Mouse (Mus musculus): ENCODE data around the gene Kcnc1.

DNA sequence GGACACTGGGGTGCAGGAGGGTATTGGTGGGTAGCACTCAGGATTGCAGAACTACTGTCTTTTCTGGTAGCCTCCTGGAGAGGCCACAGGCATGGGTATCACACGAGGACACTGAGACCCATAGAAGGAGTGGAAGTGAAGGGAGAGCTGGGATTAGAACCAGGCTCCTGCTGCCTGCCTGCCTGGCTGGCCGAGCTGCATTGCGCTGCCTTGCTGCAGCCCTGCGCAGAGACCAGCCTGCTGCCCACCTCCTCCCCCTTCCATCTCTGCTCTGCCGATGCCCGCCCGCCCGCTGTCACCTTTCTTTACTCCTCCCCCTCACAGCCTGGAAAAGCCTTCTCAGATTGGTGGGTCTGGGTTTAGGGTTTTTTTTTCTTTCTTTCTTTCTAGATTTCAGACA, 4.0 kb downstream of the Kcnc1 start:
- TF ChIP-seq CTCF (IDR thresholded peaks at IDR 0.05; ENCODE audit: low read depth) (no peak), EP300 (optimal IDR thresholded peaks at IDR 0.05) (no peak)
